In the genomic region with DNA sequence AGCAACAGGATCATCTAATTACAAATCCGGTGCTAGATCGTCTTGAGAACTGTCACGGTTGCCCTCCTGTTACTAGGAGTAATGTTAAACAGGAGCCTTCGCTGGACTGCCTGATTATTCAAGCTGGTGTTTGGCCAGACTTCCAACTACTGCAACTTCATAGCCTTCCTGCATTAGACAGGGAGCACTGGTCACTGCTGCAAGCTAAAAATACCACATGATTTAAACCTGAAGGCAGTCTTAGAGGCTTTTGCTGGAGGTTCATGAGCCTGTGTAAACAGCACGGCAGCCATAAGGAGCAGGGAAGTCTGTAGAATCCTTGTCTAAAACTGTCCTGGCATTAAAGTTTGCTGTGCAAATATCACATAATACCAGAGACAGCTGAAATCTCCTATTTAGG, we compare ENCODE assay signal across 11 mouse cellular contexts. TPM values are rescaled to one million over a fixed set of nuclear protein-coding genes. Genes with fewer than 3 reads are reported as not detected.
DNase-seq lines count a peak whose midpoint lies in the region; ATAC-seq and TF ChIP-seq lines count a peak whose summit lies in the region.
"Had no signal": no experiment of that assay in that cellular context is flagged by ENCODE, and none has a peak within 500 bp of the region (broad histone marks: within the 10 kb centered on the region; RNA-seq: fewer than 3 reads in every experiment).

No protein-coding gene starts in this region.

- intact Hi-C loops in gastrocnemius, postnatal 36 days (cut with DNase I), result loop anchor here (2.0 kb wide), 1 partner anchor 57 kb away; no protein-coding TSS in a partner anchor

- ATAC-seq in lung, embryonic 16.5 days (ENCODE audit: low read depth), result peak; percentile 43; the same call in 1 of the 2 replicates
- no peak for ATAC-seq in hindbrain, postnatal 0 days

- H3K9me3 ChIP-seq in lung, embryonic 16.5 days (ENCODE audit: control insufficient read depth, low read length), result no peaks in the 10 kb centered on the region
- no peaks in the 10 kb centered on the region for H3K9me3 ChIP-seq in hindbrain, postnatal 0 days (ENCODE audit: low read length)

- WGBS in lung, embryonic 16.5 days, result 52% methylated on average over 5 of the region's 5 CpGs
- 37% methylated on average over 5 of the region's 5 CpGs for WGBS in hindbrain, postnatal 0 days

- H3K27ac ChIP-seq in lung, embryonic 16.5 days (ENCODE audit: low read length), result no peak overlapping the region
- H3K27ac ChIP-seq in hindbrain, postnatal 0 days, result peak overlapping the region; percentile 15; the same call in 1 of the 2 replicates

- no peak overlapping the region for H3K4me3 ChIP-seq in lung, embryonic 16.5 days (ENCODE audit: low read length)
- no peak overlapping the region for H3K4me3 ChIP-seq in hindbrain, postnatal 0 days (ENCODE audit: low read length)
- H3K4me3 ChIP-seq: erythroblast, embryonic 14.5 days had no signal

- no peak for TF ChIP-seq CTCF in hindbrain, postnatal 0 days (IDR thresholded peaks at IDR 0.05; ENCODE audit: low read depth)

- no peak overlapping the region for H3K4me2 ChIP-seq in lung, embryonic 16.5 days (ENCODE audit: low read depth, low read length)
- H3K4me2 ChIP-seq in hindbrain, postnatal 0 days (ENCODE audit: low read depth, low read length), result 0 out of 2 replicates have a peak overlapping the region, but pooled peaks have one; percentile 9

- no peak overlapping the region for H3K9ac ChIP-seq in lung, embryonic 16.5 days (ENCODE audit: low read length)
- no peak overlapping the region for H3K9ac ChIP-seq in hindbrain, postnatal 0 days (replicated peaks; ENCODE audit: low read length)

- peak; percentile 68 for DNase-seq in gastrocnemius, adult 18-20 months (ENCODE audit: low spot score)
- DNase-seq in gastrocnemius, postnatal 36 days, result no peak
- no peak for DNase-seq in lung, postnatal 36 days
- DNase-seq in heart, adult 8-10 months (ENCODE audit: low spot score), result peak; percentile 39
- peak; percentile 28 for DNase-seq in hindbrain, postnatal 0 days (ENCODE audit: low spot score)
- DNase-seq in ovary, postnatal 36 days (ENCODE audit: low spot score), result no peak
- DNase-seq in adrenal gland, postnatal 4 days (ENCODE audit: low spot score in 2 of 2), result no peak
- DNase-seq: adrenal gland, adult 2 months; liver had no signal

- 0 out of 2 replicates have a peak, but pooled peaks cover 5% of the 10 kb centered on the region for H3K4me1 ChIP-seq in lung, embryonic 16.5 days (replicated peaks; ENCODE audit: control insufficient read depth, insufficient read depth, low read length)
- no peaks in the 10 kb centered on the region for H3K4me1 ChIP-seq in hindbrain, postnatal 0 days (ENCODE audit: insufficient read depth, low read length)

- H3K36me3 ChIP-seq in lung, embryonic 16.5 days (ENCODE audit: control insufficient read depth, insufficient read depth, low read length), result no peaks in the 10 kb centered on the region
- H3K36me3 ChIP-seq in hindbrain, postnatal 0 days (ENCODE audit: insufficient read depth, low read length), result no peaks in the 10 kb centered on the region

- H3K27me3 ChIP-seq in lung, embryonic 16.5 days (ENCODE audit: control insufficient read depth, insufficient read depth, low read depth, low read length), result no peaks in the 10 kb centered on the region
- no peaks in the 10 kb centered on the region for H3K27me3 ChIP-seq in hindbrain, postnatal 0 days (ENCODE audit: insufficient read depth, low read length)

RNA-seq across cellular contexts. Expression of a gene that starts 25.7 kb away (rescaled TPM):
- total RNA-seq in gastrocnemius, adult 18-20 months (2021), result 10 to 100 TPM; 80.1 to 80.2 TPM
- total RNA-seq in gastrocnemius, postnatal 36 days (2021), result 10 to 100 TPM; 68.9 to 90.1 TPM
- polyA plus RNA-seq in lung, embryonic 16.5 days (2015; fragmentation: Nextera tagmentation; extraction: Ambion mirVana), result 8.2 and 9.7 TPM in 2 replicates
- total RNA-seq in heart, adult 8-10 months (2022), result 10 to 100 TPM; 24.0 to 29.1 (median 26.7) TPM
- 37.1 and 44.5 TPM in 2 replicates for total RNA-seq in hindbrain, postnatal 0 days (2014; rRNA removed)
- polyA plus RNA-seq in hindbrain, postnatal 0 days (2015; fragmentation: Nextera tagmentation; extraction: Ambion mirVana), result 21.5 and 26.2 TPM in 2 replicates
- total RNA-seq in adrenal gland, postnatal 4 days (2021), result 10 to 100 TPM; 29.3 to 36.0 TPM

Comparison
In these comparisons a context has a peak if more than half of its experiments do, and no peak if none do; other contexts are left out.
1. DNase-seq: peak in gastrocnemius, adult 18-20 months (single experiment), heart, adult 8-10 months (single experiment) and hindbrain, postnatal 0 days (single experiment); none in gastrocnemius, postnatal 36 days (0 of 2), lung, postnatal 36 days (single experiment), ovary, postnatal 36 days (single experiment) and adrenal gland, postnatal 4 days (0 of 2).